Mouse (Mus musculus): Measurements from ENCODE around the gene Traf2. TPM values are rescaled to one million over a fixed set of nuclear protein-coding genes. Genes with fewer than 3 reads are reported as not detected.

Traf2 gene
- polyA plus RNA-seq, 1 experiment from 2014 or later: 18.9 TPM

- Histone ChIP-seq H3K36me3 (replicated peaks) (peaks cover 30% of the 10 kb centered on the region), H3K27me3 (replicated peaks) (no peaks in the 10 kb centered on the region), H3K9ac (no peak overlapping the region), H3K4me1 (no peaks in the 10 kb centered on the region), H3K27ac (no peak overlapping the region), H3K4me3 (no peak overlapping the region), H3K4me2 (no peak overlapping the region), H3K9me3 (no peaks in the 10 kb centered on the region)
- ATAC-seq (replicated peaks): no peak
- WGBS: 94% methylated on average over 9 of the region's 9 CpGs
These were observed 20.0 kb downstream of the Traf2 start for GRCm38 (mm10) chr2:25526510-25527302.

- Histone ChIP-seq H3K4me3 (no peak overlapping the region), H3K4me2 (no peak overlapping the region), H3K27me3 (replicated peaks) (no peaks in the 10 kb centered on the region), H3K9me3 (no peaks in the 10 kb centered on the region), H3K4me1 (no peaks in the 10 kb centered on the region), H3K27ac (no peak overlapping the region), H3K36me3 (replicated peaks) (peaks cover 11% of the 10 kb centered on the region; the same call in 1 of the 2 replicates), H3K9ac (no peak overlapping the region)
- WGBS: 72% methylated on average over 3 of the region's 3 CpGs
- no peak for ATAC-seq (replicated peaks)
These were observed 36.8 kb downstream of the Traf2 start for GRCm38 (mm10) chr2:25509912-25510311.

GRCm38 (mm10) chr2:25506964-25507363 lies 39.8 kb downstream of the Traf2 start:
- H3K4me2 ChIP-seq: no peak overlapping the region

GRCm38 (mm10) chr2:25505860-25506259 lies 40.9 kb downstream of the Traf2 start:
- no peak for ATAC-seq (replicated peaks)
- Histone ChIP-seq H3K9ac (no peak overlapping the region), H3K36me3 (replicated peaks) (peaks cover 24% of the 10 kb centered on the region), H3K27me3 (replicated peaks) (no peaks in the 10 kb centered on the region), H3K4me1 (peaks cover 14% of the 10 kb centered on the region), H3K4me2 (no peak overlapping the region), H3K27ac (no peak overlapping the region), H3K4me3 (no peak overlapping the region), H3K9me3 (no peaks in the 10 kb centered on the region)
- WGBS: 96% methylated on average over 4 of the region's 4 CpGs

More at GRCm38 (mm10) chr2:25506964-25507363, 39.8 kb downstream of the Traf2 start:
- Histone ChIP-seq H3K4me1 (peaks cover 6% of the 10 kb centered on the region), H3K9ac (no peak overlapping the region), H3K9me3 (no peaks in the 10 kb centered on the region), H3K4me3 (no peak overlapping the region), H3K27ac (no peak overlapping the region), H3K36me3 (replicated peaks) (peaks cover 24% of the 10 kb centered on the region), H3K27me3 (replicated peaks) (no peaks in the 10 kb centered on the region)
- ATAC-seq (replicated peaks): no peak
- WGBS: 38% methylated on average over 5 of the region's 5 CpGs

GRCm38 (mm10) chr2:25505000-25505399 lies 41.7 kb downstream of the Traf2 start:
- Histone ChIP-seq H3K27me3 (replicated peaks) (no peaks in the 10 kb centered on the region), H3K9ac (no peak overlapping the region), H3K9me3 (no peaks in the 10 kb centered on the region), H3K4me1 (peaks cover 19% of the 10 kb centered on the region), H3K27ac (no peak overlapping the region), H3K4me3 (no peak overlapping the region), H3K36me3 (replicated peaks) (peaks cover 24% of the 10 kb centered on the region), H3K4me2 (no peak overlapping the region)
- no peak for ATAC-seq (replicated peaks)
- 100% methylated on average over 1 of the region's 1 CpGs for WGBS

- no peak overlapping the region for H3K4me3 ChIP-seq
- H3K9ac ChIP-seq: no peak overlapping the region
- peaks cover 20% of the 10 kb centered on the region for H3K4me1 ChIP-seq
- 97% methylated on average over 19 of the region's 19 CpGs for WGBS
- no peak overlapping the region for H3K4me2 ChIP-seq
- H3K9me3 ChIP-seq: no peaks in the 10 kb centered on the region
- peaks cover 24% of the 10 kb centered on the region for H3K36me3 ChIP-seq (replicated peaks)
- H3K27ac ChIP-seq: no peak overlapping the region
- H3K27me3 ChIP-seq (replicated peaks): no peaks in the 10 kb centered on the region
- no peak for ATAC-seq (replicated peaks)
These were observed 42.2 kb downstream of the Traf2 start for GRCm38 (mm10) chr2:25504538-25504937.

- H3K36me3 ChIP-seq (replicated peaks): peaks cover 24% of the 10 kb centered on the region
- ATAC-seq (replicated peaks): no peak
- WGBS: 84% methylated on average over 3 of the region's 3 CpGs
- peaks cover 20% of the 10 kb centered on the region for H3K4me1 ChIP-seq
- no peak overlapping the region for H3K9ac ChIP-seq
- no peak overlapping the region for H3K4me2 ChIP-seq
- H3K27me3 ChIP-seq (replicated peaks): no peaks in the 10 kb centered on the region
- H3K27ac ChIP-seq: no peak overlapping the region
- no peak overlapping the region for H3K4me3 ChIP-seq
- no peaks in the 10 kb centered on the region for H3K9me3 ChIP-seq
These were observed 44.0 kb downstream of the Traf2 start for GRCm38 (mm10) chr2:25502726-25503125.

- Histone ChIP-seq H3K4me2 (peak within 1 kb of the TSS; percentile 86), H3K27me3 (replicated peaks) (no peaks in the 10 kb centered on the region), H3K27ac (peak within 1 kb of the TSS; percentile 88), H3K36me3 (replicated peaks) (peaks cover 24% of the 10 kb centered on the region), H3K4me3 (peak within 1 kb of the TSS; percentile 95), H3K9me3 (no peaks in the 10 kb centered on the region), H3K4me1 (peaks cover 20% of the 10 kb centered on the region), H3K9ac (peak within 1 kb of the TSS; percentile 98)
- 78% methylated on average over 20 of the region's 20 CpGs for WGBS
- ATAC-seq (replicated peaks): peak; percentile 8
These were observed 44.9 kb downstream of the Traf2 start, which contains the start of gene C8g for GRCm38 (mm10) chr2:25501593-25502486. C8g (minus strand) TSS chr2:25501719.

- Histone ChIP-seq H3K36me3 (replicated peaks) (peaks cover 22% of the 10 kb centered on the region), H3K27me3 (replicated peaks) (no peaks in the 10 kb centered on the region), H3K4me3 (peak within 1 kb of the TSS; percentile 95), H3K9me3 (no peaks in the 10 kb centered on the region), H3K4me1 (peaks cover 20% of the 10 kb centered on the region), H3K9ac (peak within 1 kb of the TSS; percentile 98), H3K4me2 (peak within 1 kb of the TSS; percentile 86), H3K27ac (peak within 1 kb of the TSS; percentile 88)
- WGBS: under 1% methylated on average over 44 of the region's 44 CpGs
- peak; percentile 89 for ATAC-seq (replicated peaks)
These were observed 45.9 kb downstream of the Traf2 start, which contains the start of gene Fbxw5 for GRCm38 (mm10) chr2:25500576-25501405. Fbxw5 (plus strand) TSS chr2:25500750.

- ATAC-seq (replicated peaks): peak; percentile 59
- 74% methylated on average over 6 of the region's 6 CpGs for WGBS
These were observed 46.6 kb downstream of the Traf2 start for GRCm38 (mm10) chr2:25500071-25500575.

GRCm38 (mm10) chr2:25498622-25499478 lies 47.9 kb downstream of the Traf2 start:
- 71% methylated on average over 15 of the region's 15 CpGs for WGBS

More at GRCm38 (mm10) chr2:25500071-25500575, 46.6 kb downstream of the Traf2 start:
- H3K36me3 ChIP-seq (replicated peaks): peaks cover 15% of the 10 kb centered on the region
- peak overlapping the region; percentile 95 for H3K4me3 ChIP-seq
- peaks cover 20% of the 10 kb centered on the region for H3K4me1 ChIP-seq
- no peaks in the 10 kb centered on the region for H3K9me3 ChIP-seq
- H3K9ac ChIP-seq: no peak overlapping the region; the same call in 1 of the 2 replicates
- H3K4me2 ChIP-seq: peak overlapping the region; percentile 86
- H3K27ac ChIP-seq: 0 out of 2 replicates have a peak overlapping the region, but pooled peaks have one; percentile 10
- H3K27me3 ChIP-seq (replicated peaks): no peaks in the 10 kb centered on the region

More at GRCm38 (mm10) chr2:25498622-25499478, 47.9 kb downstream of the Traf2 start:
- ATAC-seq (replicated peaks): no peak
- Histone ChIP-seq H3K9me3 (no peaks in the 10 kb centered on the region), H3K27me3 (replicated peaks) (no peaks in the 10 kb centered on the region), H3K9ac (no peak overlapping the region), H3K36me3 (replicated peaks) (peaks cover 3% of the 10 kb centered on the region; the same call in 1 of the 2 replicates), H3K4me3 (no peak overlapping the region), H3K4me2 (no peak overlapping the region), H3K27ac (no peak overlapping the region), H3K4me1 (peaks cover 20% of the 10 kb centered on the region)

Data from midbrain, embryonic 15.5 days (tissue).